Mouse (Mus musculus) myocyte (in vitro differentiated cells): ENCODE data around the gene Neurod6. TPM values are rescaled to one million over a fixed set of nuclear protein-coding genes. Genes with fewer than 3 reads are reported as not detected.

Experiments
- H3K27me3 ChIP-seq: one replicate; pipeline ENCODE4 v1.6.1; 2011; ENCODE audit not compliant: control insufficient read depth, insufficient read depth, insufficient read length
- H3K36me3 ChIP-seq: one replicate; pipeline ENCODE4 v1.6.1; 2011; ENCODE audit not compliant: control insufficient read depth, insufficient read depth
- H3K4me2 ChIP-seq: one replicate; pipeline ENCODE4 v1.6.1; 2011; ENCODE audit warnings: low read depth, control low read depth
- H3K4me3 ChIP-seq: one replicate; pipeline ENCODE4 v1.5.1; 2011; ENCODE audit warnings: mild to moderate bottlenecking, control low read depth, moderate library complexity
- H3K79me2 ChIP-seq: one replicate; pipeline ENCODE4 v1.6.1; 2011; ENCODE audit not compliant: control insufficient read depth, insufficient read depth
- H3ac ChIP-seq: one replicate; pipeline ENCODE4 v1.6.1; 2011; ENCODE audit not compliant: control insufficient read depth, insufficient read length
- CEBPB ChIP-seq: IDR thresholded peaks from 2 replicates; pipeline ENCODE4 v1.6.1; 2011; ENCODE audit warnings: mild to moderate bottlenecking, moderate library complexity; ENCODE audit not compliant: poor library complexity, insufficient read depth, severe bottlenecking
- E2F4 ChIP-seq: IDR thresholded peaks from one replicate; pipeline ENCODE4 v1.6.1; 2011; ENCODE audit warnings: mild to moderate bottlenecking, control low read depth, moderate library complexity; ENCODE audit not compliant: insufficient read depth
- MAX ChIP-seq: IDR thresholded peaks from one replicate; pipeline ENCODE4 v1.6.1; 2011; ENCODE audit warnings: low read depth, mild to moderate bottlenecking, control low read depth
- MYOD1 ChIP-seq, 3 experiments: IDR thresholded peaks; one replicate each; pipeline ENCODE4 v1.6.1; 2011; ENCODE audit warnings: control low read depth in 2 of 3, low read depth in 2 of 3, mild to moderate bottlenecking in 2 of 3, moderate library complexity in 1 of 3; ENCODE audit not compliant: insufficient read length in 2 of 3, control insufficient read depth in 1 of 3
- MYOG ChIP-seq, 3 experiments: IDR thresholded peaks; one replicate each; pipeline ENCODE4 v1.6.1; 2011; ENCODE audit warnings: control low read depth in 2 of 3, low read depth in 2 of 3, mild to moderate bottlenecking in 2 of 3; ENCODE audit not compliant: insufficient read length in 2 of 3, control insufficient read depth in 1 of 3, insufficient read depth in 1 of 3
- POLR2A ChIP-seq: IDR thresholded peaks from one replicate; pipeline ENCODE4 v1.6.1; 2011; ENCODE audit warnings: low read depth, mild to moderate bottlenecking, control low read depth, moderate library complexity; ENCODE audit not compliant: insufficient read length
- POLR2AphosphoS2 ChIP-seq: IDR thresholded peaks from one replicate; pipeline ENCODE4 v1.6.1; 2011; ENCODE audit warnings: low read depth, control low read depth; ENCODE audit not compliant: insufficient read length
- REST ChIP-seq: IDR thresholded peaks from one replicate; pipeline ENCODE4 v1.6.1; 2011; ENCODE audit warnings: mild to moderate bottlenecking, control low read depth, moderate library complexity; ENCODE audit not compliant: insufficient read depth, insufficient read length
- SRF ChIP-seq: IDR thresholded peaks from one replicate; pipeline ENCODE4 v1.6.1; 2011; ENCODE audit warnings: low read depth; ENCODE audit not compliant: control insufficient read depth, insufficient read length
- TCF12 ChIP-seq: IDR thresholded peaks from one replicate; pipeline ENCODE4 v1.6.1; 2011; ENCODE audit warnings: mild to moderate bottlenecking, control low read depth; ENCODE audit not compliant: poor library complexity, insufficient read depth, severe bottlenecking
- TCF3 ChIP-seq: IDR thresholded peaks from one replicate; pipeline ENCODE4 v1.6.1; 2011; ENCODE audit warnings: low read depth, control low read depth; ENCODE audit not compliant: insufficient read length
- USF1 ChIP-seq: IDR thresholded peaks from one replicate; pipeline ENCODE4 v1.6.1; 2011; ENCODE audit warnings: low read depth, mild to moderate bottlenecking, control low read depth, moderate library complexity
- polyA plus RNA-seq: library from polyadenylated mRNA; unstranded; fragments of >200 nt; fragmentation: generic; extraction: Trizol; gene quantifications from one replicate; pipeline ENCODE4 v1.2.1, GENCODE M21; 2012; ENCODE audit warnings: missing spikeins

Gene Neurod6
- polyA plus RNA-seq, 1 experiment = not detected

DNA sequence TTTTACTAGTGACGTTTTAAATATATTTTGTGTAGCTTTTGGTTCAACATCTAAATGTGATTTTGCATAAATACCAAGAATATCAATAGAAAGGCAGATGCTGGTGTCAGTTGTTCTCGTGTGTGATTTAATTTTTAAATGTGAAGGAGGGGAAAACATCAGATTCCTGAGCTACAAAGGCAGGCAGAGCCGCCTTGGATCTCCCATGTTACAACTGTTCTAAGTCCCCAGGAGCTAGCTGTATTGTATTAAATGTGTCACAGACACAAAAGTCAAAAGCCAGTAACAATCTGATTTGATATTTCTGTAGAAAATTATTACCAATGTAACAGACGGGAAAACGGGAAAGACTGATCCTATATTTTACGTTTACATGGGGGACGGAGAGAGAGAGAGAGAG lies 1.8 kb upstream of the Neurod6 start:
- Histone ChIP-seq H3K4me2 (no peak overlapping the region), H3ac (no peak overlapping the region), H3K79me2 (no peaks in the 10 kb centered on the region), H3K27me3 (peaks cover 5% of the 10 kb centered on the region), H3K36me3 (no peaks in the 10 kb centered on the region), H3K4me3 (no peak overlapping the region)
- no peak for TF ChIP-seq POLR2A
- no peak for TF ChIP-seq USF1
- TF ChIP-seq E2F4 = no peak
- TF ChIP-seq SRF = no peak
- TF ChIP-seq TCF3 = no peak
- TF ChIP-seq MYOG (IDR thresholded peaks at IDR 0.05; ENCODE audit: control insufficient read depth in 1 of 3, insufficient read depth in 1 of 3, insufficient read length in 2 of 3, low read depth in 2 of 3) = no peak
- TF ChIP-seq MYOD1 (IDR thresholded peaks at IDR 0.05; ENCODE audit: control insufficient read depth in 1 of 3, insufficient read length in 2 of 3, low read depth in 2 of 3) = no peak
- TF ChIP-seq CEBPB = no peak
- no peak for TF ChIP-seq TCF12
- no peak for TF ChIP-seq REST
- TF ChIP-seq POLR2AphosphoS2 = no peak

DNA sequence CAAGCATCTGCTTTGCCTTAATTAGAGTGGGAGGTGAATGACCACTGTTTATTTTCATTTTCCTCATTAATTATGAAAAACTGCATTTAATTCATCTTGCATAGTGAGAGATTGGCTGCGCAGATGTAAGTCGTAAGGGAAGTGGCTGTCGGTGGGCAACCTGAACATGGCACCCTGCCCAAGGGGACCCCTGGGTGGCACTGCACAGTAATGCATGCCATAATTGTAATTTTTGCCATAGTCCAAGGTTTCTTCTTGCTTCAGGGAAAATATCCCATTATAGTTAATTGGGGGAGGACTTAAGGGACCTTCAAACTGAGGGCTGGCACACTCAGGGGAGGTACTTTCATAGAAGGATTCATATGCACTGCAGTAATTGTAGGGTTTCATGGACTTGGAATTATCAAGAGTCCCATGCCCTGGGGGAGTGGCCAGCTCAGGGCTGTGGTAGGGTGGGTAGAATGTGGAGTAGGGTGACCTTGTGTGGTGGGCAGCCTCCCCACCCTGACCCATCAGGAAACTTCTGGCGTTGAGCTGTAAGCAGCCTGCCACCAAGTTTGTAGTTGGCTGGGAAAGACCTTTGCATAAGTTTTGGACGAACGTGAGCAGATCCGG lies 2.4 kb downstream of the Neurod6 start:
- no peak for TF ChIP-seq SRF
- no peak for TF ChIP-seq USF1
- no peak for TF ChIP-seq TCF3
- TF ChIP-seq MYOG (IDR thresholded peaks at IDR 0.05; ENCODE audit: control insufficient read depth in 1 of 3, insufficient read depth in 1 of 3, insufficient read length in 2 of 3, low read depth in 2 of 3) = no peak
- no peak for TF ChIP-seq POLR2AphosphoS2
- no peak for TF ChIP-seq MYOD1 (IDR thresholded peaks at IDR 0.05; ENCODE audit: control insufficient read depth in 1 of 3, insufficient read length in 2 of 3, low read depth in 2 of 3)
- peaks cover 21% of the 10 kb centered on the region for H3K27me3 ChIP-seq
- no peak overlapping the region for H3K4me3 ChIP-seq
- no peak overlapping the region for H3K4me2 ChIP-seq
- no peaks in the 10 kb centered on the region for H3K79me2 ChIP-seq
- no peaks in the 10 kb centered on the region for H3K36me3 ChIP-seq
- H3ac ChIP-seq = no peak overlapping the region

DNA sequence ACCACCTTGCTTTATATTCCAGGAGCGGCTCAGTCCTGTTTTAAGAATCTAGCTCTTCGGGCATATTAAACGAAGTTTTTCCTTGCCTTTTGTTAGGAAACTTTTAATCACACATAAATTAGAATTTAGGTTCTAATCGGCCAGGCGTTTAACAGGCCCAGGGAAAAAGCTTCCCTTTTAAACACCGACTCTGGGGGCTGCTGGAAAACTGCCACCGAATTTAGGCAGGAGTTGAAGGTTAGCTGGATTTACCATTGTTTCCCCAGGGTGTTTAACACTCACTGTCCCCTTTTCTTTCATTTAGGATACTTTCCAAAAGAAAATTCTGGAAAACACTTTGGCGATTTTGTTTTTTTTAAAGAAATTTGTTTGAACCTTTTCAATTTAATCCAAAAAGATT lies 3.7 kb downstream of the Neurod6 start:
- Histone ChIP-seq H3K4me3 (no peak overlapping the region), H3K27me3 (peaks cover 25% of the 10 kb centered on the region), H3K79me2 (no peaks in the 10 kb centered on the region), H3K4me2 (no peak overlapping the region), H3ac (no peak overlapping the region), H3K36me3 (no peaks in the 10 kb centered on the region)
- TF ChIP-seq USF1 (no peak), POLR2AphosphoS2 (no peak), E2F4 (no peak), MYOD1 (IDR thresholded peaks at IDR 0.05; ENCODE audit: control insufficient read depth in 1 of 3, insufficient read length in 2 of 3, low read depth in 2 of 3) (no peak), TCF3 (no peak), CEBPB (no peak)

DNA sequence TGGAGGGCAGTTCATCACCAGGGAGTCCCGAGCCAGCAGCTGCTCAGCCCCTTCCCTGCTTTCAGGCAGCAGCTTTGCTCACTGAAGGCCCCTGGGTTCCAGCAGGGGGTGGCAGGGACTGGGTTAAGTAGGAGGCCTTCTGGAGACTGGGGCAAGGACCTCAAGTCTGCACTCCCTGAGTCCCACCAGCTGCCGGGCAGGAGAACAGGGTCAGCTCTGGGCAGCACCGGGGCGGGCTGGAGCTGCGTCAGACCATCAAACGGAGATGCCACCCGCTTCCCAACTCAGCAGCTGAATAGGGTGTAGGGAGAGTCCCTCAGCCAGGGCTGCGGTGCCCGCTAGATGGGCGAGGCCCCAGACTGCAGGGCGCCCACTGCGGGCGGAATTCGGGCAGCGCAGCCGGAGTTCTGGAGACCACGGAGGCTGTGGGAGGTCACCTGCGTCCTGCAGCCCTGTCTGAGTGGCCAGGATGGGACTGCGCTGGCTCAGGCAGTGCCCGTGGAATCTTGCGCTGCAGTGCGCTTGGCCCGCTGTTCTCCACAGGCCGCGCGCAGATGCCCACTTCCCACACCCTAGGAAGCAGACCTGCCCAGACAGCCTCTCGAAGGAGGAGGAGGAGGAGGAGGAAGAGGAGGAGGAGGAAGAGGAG lies 4.3 kb downstream of the Neurod6 start:
- Histone ChIP-seq H3K27me3 (peaks cover 25% of the 10 kb centered on the region), H3K4me3 (no peak overlapping the region), H3K36me3 (no peaks in the 10 kb centered on the region), H3K4me2 (no peak overlapping the region), H3ac (no peak overlapping the region), H3K79me2 (no peaks in the 10 kb centered on the region)
- TF ChIP-seq POLR2A = no peak
- TF ChIP-seq MYOD1 (IDR thresholded peaks at IDR 0.05; ENCODE audit: control insufficient read depth in 1 of 3, insufficient read length in 2 of 3, low read depth in 2 of 3) = no peak
- TF ChIP-seq MYOG (IDR thresholded peaks at IDR 0.05; ENCODE audit: control insufficient read depth in 1 of 3, insufficient read depth in 1 of 3, insufficient read length in 2 of 3, low read depth in 2 of 3) = no peak
- TF ChIP-seq CEBPB = no peak
- TF ChIP-seq REST = no peak
- no peak for TF ChIP-seq TCF3
- TF ChIP-seq POLR2AphosphoS2 = no peak
- no peak for TF ChIP-seq SRF
- TF ChIP-seq MAX = no peak
- no peak for TF ChIP-seq USF1
- no peak for TF ChIP-seq E2F4
- no peak for TF ChIP-seq TCF12
